ENCODE assay signal across 8 mouse cellular contexts in the genomic region with DNA sequence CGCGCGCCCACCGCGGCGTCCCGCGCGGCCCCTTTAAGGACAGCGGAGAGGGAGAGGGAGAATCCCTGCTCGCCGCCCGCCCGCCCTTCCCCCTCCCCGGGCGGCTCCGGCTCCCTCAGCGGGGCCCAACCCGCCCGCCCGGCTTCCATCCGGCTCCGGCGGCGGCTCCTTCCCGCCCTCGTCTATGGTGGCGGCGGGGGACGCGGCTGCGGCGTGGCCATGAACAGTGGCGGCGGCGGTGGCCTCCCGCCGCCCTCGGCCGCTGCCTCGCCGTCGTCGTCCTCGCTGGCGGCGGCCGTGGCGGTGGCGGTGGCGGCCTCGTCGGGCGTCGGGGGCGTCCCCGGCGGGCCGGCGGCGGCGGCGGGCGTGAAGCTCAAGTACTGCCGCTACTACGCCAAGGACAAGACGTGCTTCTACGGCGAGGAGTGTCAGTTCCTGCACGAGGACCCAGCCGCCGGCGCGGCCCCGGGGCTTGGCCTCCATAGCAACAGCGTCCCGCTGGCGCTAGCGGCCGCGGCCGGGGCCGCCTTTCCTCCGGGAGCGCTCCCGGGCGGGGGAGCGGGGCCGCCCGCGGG. TPM values are rescaled to one million over a fixed set of nuclear protein-coding genes. Genes with fewer than 3 reads are reported as not detected.
DNase-seq lines count a peak whose midpoint lies in the region; ATAC-seq and TF ChIP-seq lines count a peak whose summit lies in the region.

No protein-coding gene starts in this region.

- peaks cover 39% of the 10 kb centered on the region for H3K79me2 ChIP-seq in liver, adult 2 months (ENCODE audit: control insufficient read depth, insufficient read depth, low read length)

- peak overlapping the region; percentile 91 for H3K9ac ChIP-seq in forebrain, postnatal 0 days
- H3K9ac ChIP-seq in intestine, embryonic 15.5 days: peak overlapping the region; percentile 96
- H3K9ac ChIP-seq in liver, adult 2 months (ENCODE audit: low read depth, low read length): peak overlapping the region; percentile 100
- H3K9ac ChIP-seq in stomach, postnatal 0 days (ENCODE audit: low read length): peak overlapping the region; percentile 99

- peaks cover 7% of the 10 kb centered on the region; the same call in 1 of the 2 replicates for H3K36me3 ChIP-seq in heart, embryonic 10.5 days
- no peaks in the 10 kb centered on the region for H3K36me3 ChIP-seq in forebrain, postnatal 0 days (ENCODE audit: insufficient read depth)
- no peaks in the 10 kb centered on the region for H3K36me3 ChIP-seq in intestine, embryonic 15.5 days
- no peaks in the 10 kb centered on the region for H3K36me3 ChIP-seq in liver, adult 2 months (ENCODE audit: control insufficient read depth, insufficient read depth, low read length)
- no peaks in the 10 kb centered on the region for H3K36me3 ChIP-seq in stomach, postnatal 0 days (ENCODE audit: control insufficient read depth, insufficient read depth, low read length)

- peak overlapping the region; percentile 99 for H3K4me3 ChIP-seq in heart, embryonic 10.5 days
- H3K4me3 ChIP-seq in brown adipose tissue, adult 24 weeks (ENCODE audit: insufficient read depth, low read depth, low read length): peak overlapping the region; percentile 70
- peak overlapping the region; percentile 95 for H3K4me3 ChIP-seq in forebrain, postnatal 0 days (ENCODE audit: low read depth, low read length)
- peak overlapping the region; percentile 99 for H3K4me3 ChIP-seq in intestine, embryonic 15.5 days (replicated peaks)
- peak overlapping the region; percentile 87 for H3K4me3 ChIP-seq in liver, adult 2 months (ENCODE audit: insufficient read depth, low read depth, low read length)
- peak overlapping the region; percentile 98 for H3K4me3 ChIP-seq in stomach, postnatal 0 days (ENCODE audit: low read depth, low read length)

- H3K4me1 ChIP-seq in heart, embryonic 10.5 days: peaks cover 32% of the 10 kb centered on the region
- H3K4me1 ChIP-seq in brown adipose tissue, adult 24 weeks (ENCODE audit: control insufficient read depth, insufficient read depth, insufficient read length, low read length): peaks cover 24% of the 10 kb centered on the region
- peaks cover 11% of the 10 kb centered on the region for H3K4me1 ChIP-seq in forebrain, postnatal 0 days (ENCODE audit: insufficient read depth)
- peaks cover 23% of the 10 kb centered on the region for H3K4me1 ChIP-seq in intestine, embryonic 15.5 days (replicated peaks)
- peaks cover 24% of the 10 kb centered on the region for H3K4me1 ChIP-seq in liver, adult 2 months (ENCODE audit: control insufficient read depth, insufficient read depth, low read length)
- H3K4me1 ChIP-seq in stomach, postnatal 0 days (replicated peaks; ENCODE audit: control insufficient read depth, insufficient read depth): peaks cover 5% of the 10 kb centered on the region

- no peak for TF ChIP-seq EP300 in stomach, postnatal 0 days (optimal IDR thresholded peaks at IDR 0.05)

- DNase-seq in heart, embryonic 10.5 days (ENCODE audit: low spot score): peak; percentile 80
- DNase-seq in heart, adult 8-10 months (ENCODE audit: low spot score): no peak
- peak; percentile 52 for DNase-seq in forebrain, postnatal 0 days
- DNase-seq in liver, adult 2 months (ENCODE audit: extremely low read depth, low read depth, low spot score): no peak
- DNase-seq in stomach, postnatal 0 days (ENCODE audit: low spot score): peak; percentile 64

- peak overlapping the region; percentile 99 for H3K27ac ChIP-seq in heart, embryonic 10.5 days
- peak overlapping the region; percentile 90 for H3K27ac ChIP-seq in brown adipose tissue, adult 24 weeks (replicated peaks; ENCODE audit: low read depth, low read length)
- H3K27ac ChIP-seq in forebrain, postnatal 0 days (ENCODE audit: low read depth, low read length): peak overlapping the region; percentile 97
- H3K27ac ChIP-seq in intestine, embryonic 15.5 days: peak overlapping the region; percentile 99
- peak overlapping the region; percentile 99 for H3K27ac ChIP-seq in liver, adult 2 months (replicated peaks; ENCODE audit: insufficient read depth, low read depth, low read length)
- H3K27ac ChIP-seq in stomach, postnatal 0 days (replicated peaks): peak overlapping the region; percentile 100

- WGBS in heart, embryonic 10.5 days: under 1% methylated on average over 65 of the region's 91 CpGs
- 1% methylated on average over 37 of the region's 91 CpGs for WGBS in forebrain, postnatal 0 days
- under 1% methylated on average over 55 of the region's 91 CpGs for WGBS in intestine, embryonic 15.5 days
- WGBS in liver, adult 2 months: under 1% methylated on average over 67 of the region's 91 CpGs
- under 1% methylated on average over 45 of the region's 91 CpGs for WGBS in stomach, postnatal 0 days

- no peaks in the 10 kb centered on the region for H3K27me3 ChIP-seq in heart, embryonic 10.5 days (ENCODE audit: insufficient read depth, poor library complexity, severe bottlenecking)
- no peaks in the 10 kb centered on the region for H3K27me3 ChIP-seq in forebrain, postnatal 0 days (ENCODE audit: insufficient read depth, low read length)
- H3K27me3 ChIP-seq in intestine, embryonic 15.5 days (replicated peaks): no peaks in the 10 kb centered on the region
- H3K27me3 ChIP-seq in liver, adult 2 months (ENCODE audit: control insufficient read depth, insufficient read depth, low read length): no peaks in the 10 kb centered on the region
- no peaks in the 10 kb centered on the region for H3K27me3 ChIP-seq in stomach, postnatal 0 days (ENCODE audit: control insufficient read depth, insufficient read depth, low read length)

- TF ChIP-seq CTCF in forebrain, postnatal 0 days (IDR thresholded peaks at IDR 0.05; ENCODE audit: low read depth): no peak
- TF ChIP-seq CTCF in liver, adult 2 months (IDR thresholded peaks at IDR 0.05; ENCODE audit: low read depth, low read length): no peak
- no peak for TF ChIP-seq CTCF in stomach, postnatal 0 days (IDR thresholded peaks at IDR 0.05; ENCODE audit: low read depth)

- peak overlapping the region; percentile 80 for H3K4me2 ChIP-seq in forebrain, postnatal 0 days (ENCODE audit: low read depth)
- H3K4me2 ChIP-seq in intestine, embryonic 15.5 days (replicated peaks): peak overlapping the region; percentile 70
- H3K4me2 ChIP-seq in stomach, postnatal 0 days (replicated peaks; ENCODE audit: low read depth): peak overlapping the region; percentile 73

- ATAC-seq in forebrain, postnatal 0 days: peak; percentile 84
- peak; percentile 92 for ATAC-seq in intestine, embryonic 15.5 days
- 0 out of 2 replicates have a peak, but pooled peaks have one; percentile 6 for ATAC-seq in monocyte, adult 5-6 weeks (replicated peaks; ENCODE audit: insufficient number of reproducible peaks, low FRiP score, low TSS enrichment, poor library complexity, severe bottlenecking)
- peak; percentile 88 for ATAC-seq in stomach, postnatal 0 days (ENCODE audit: low FRiP score, low TSS enrichment)

- H3K9me3 ChIP-seq in heart, embryonic 10.5 days: no peaks in the 10 kb centered on the region
- no peaks in the 10 kb centered on the region for H3K9me3 ChIP-seq in forebrain, postnatal 0 days (ENCODE audit: low read length)
- H3K9me3 ChIP-seq in intestine, embryonic 15.5 days: no peaks in the 10 kb centered on the region
- H3K9me3 ChIP-seq in stomach, postnatal 0 days (ENCODE audit: control insufficient read depth, low read length): no peaks in the 10 kb centered on the region

- TF ChIP-seq POLR2A in liver, adult 2 months (IDR thresholded peaks at IDR 0.05; ENCODE audit: extremely low read depth, insufficient read depth, low read length): no peak

RNA-seq across cellular contexts. Expression of gene Pan3, which starts 0.5 kb away (rescaled TPM):
- 31.6 and 38.8 TPM in 2 replicates for polyA plus RNA-seq in heart, embryonic 10.5 days (2016; fragmentation: Nextera tagmentation; extraction: Ambion mirVana)
- 10 to 100 TPM; 27.8 to 37.4 (median 29.4) TPM for total RNA-seq in heart, adult 8-10 months (2022)
- polyA plus RNA-seq in brown adipose tissue, adult 24 weeks (2012; ENCODE audit: insufficient read depth, insufficient read length, missing spikeins): 22.0 and 34.1 TPM in 2 replicates
- 50.5 and 68.0 TPM in 2 replicates for total RNA-seq in forebrain, postnatal 0 days (2014; rRNA removed)
- 39.0 and 52.6 TPM in 2 replicates for polyA plus RNA-seq in forebrain, postnatal 0 days (2015; fragmentation: Nextera tagmentation; extraction: Ambion mirVana)
- polyA plus RNA-seq in intestine, embryonic 15.5 days (2015; fragmentation: Nextera tagmentation; extraction: Ambion mirVana): 64.5 and 67.5 TPM in 2 replicates
- total RNA-seq in liver, adult 2 months (2014; rRNA removed): 42.7 and 47.1 TPM in 2 replicates
- polyA plus RNA-seq in liver, adult 2 months (2012; rRNA removed): 6.9 and 11.6 TPM in 2 replicates
- 167 to 270 TPM (median 183 TPM) in 3 replicates for total RNA-seq in monocyte, adult 5-6 weeks (2017)
- polyA plus RNA-seq in stomach, postnatal 0 days (2015; fragmentation: Nextera tagmentation; extraction: Ambion mirVana): 38.4 and 44.4 TPM in 2 replicates

RNA-seq across cellular contexts. Expression of gene Flt3, which starts 30.2 kb away (rescaled TPM):
- 0.04 TPM in 1 of 2 replicates, not detected in the other for polyA plus RNA-seq in heart, embryonic 10.5 days (2016; fragmentation: Nextera tagmentation; extraction: Ambion mirVana)
- total RNA-seq in heart, adult 8-10 months (2022): under 1 TPM in 1 of 4 experiments, not detected in 3; 0.17 TPM
- not detected in 2 replicates for polyA plus RNA-seq in brown adipose tissue, adult 24 weeks (2012; ENCODE audit: insufficient read depth, insufficient read length, missing spikeins)
- total RNA-seq in forebrain, postnatal 0 days (2014; rRNA removed): 0.77 and 0.86 TPM in 2 replicates
- polyA plus RNA-seq in forebrain, postnatal 0 days (2015; fragmentation: Nextera tagmentation; extraction: Ambion mirVana): 0.35 and 0.68 TPM in 2 replicates
- 0.31 and 0.34 TPM in 2 replicates for polyA plus RNA-seq in intestine, embryonic 15.5 days (2015; fragmentation: Nextera tagmentation; extraction: Ambion mirVana)
- total RNA-seq in liver, adult 2 months (2014; rRNA removed): 0.18 and 0.27 TPM in 2 replicates
- polyA plus RNA-seq in liver, adult 2 months (2012; rRNA removed): 0.14 and 0.16 TPM in 2 replicates
- total RNA-seq in monocyte, adult 5-6 weeks (2017): 1.7 to 3.9 TPM (median 3.2 TPM) in 3 replicates
- 0.10 and 0.15 TPM in 2 replicates for polyA plus RNA-seq in stomach, postnatal 0 days (2015; fragmentation: Nextera tagmentation; extraction: Ambion mirVana)

Comparison
In these comparisons a context has a peak if more than half of its experiments do, and no peak if none do; other contexts are left out.
1. DNase-seq: peak in heart, embryonic 10.5 days (single experiment), forebrain, postnatal 0 days (single experiment) and stomach, postnatal 0 days (single experiment); none in heart, adult 8-10 months (single experiment) and liver, adult 2 months (single experiment).
2. ATAC-seq: peak in every context shown above with its lines; median percentile 92 in intestine, embryonic 15.5 days; 88 in stomach, postnatal 0 days; 84 in forebrain, postnatal 0 days; 6 in monocyte, adult 5-6 weeks.
3. Peak in every context shown above with its lines, with median percentiles within 50 percentile points of each other: H3K27ac ChIP-seq, H3K4me3 ChIP-seq, H3K4me2 ChIP-seq and H3K9ac ChIP-seq.